Comparison of ENCODE assay signal across 8 mouse cellular contexts in genomic region chr5:124352141-124352920, GRCm38 (mm10). TPM values are rescaled to one million over a fixed set of nuclear protein-coding genes. Genes with fewer than 3 reads are reported as not detected.
A peak's percentile ranks its signal among the peaks of the same experiment; 100 is the strongest.
DNase-seq lines count a peak whose midpoint lies in the region.

No protein-coding gene starts in this region.

- peaks cover 41% of the 10 kb centered on the region for H3K36me3 ChIP-seq in hindbrain, embryonic 10.5 days

- peak overlapping the region; percentile 99 for H3K4me3 ChIP-seq in hindbrain, embryonic 10.5 days

- peak; percentile 92 for DNase-seq in MN1 (ENCODE audit: low spot score)
- DNase-seq in cerebellum, adult 9-10 months: peak; percentile 88
- DNase-seq in forelimb bud, embryonic 11.5 days (ENCODE audit: low read depth, low spot score): peak; percentile 86
- peak; percentile 96 for DNase-seq in hindbrain, embryonic 10.5 days (ENCODE audit: low spot score)
- DNase-seq in layer of hippocampus, postnatal 10 days (ENCODE audit: low spot score in 2 of 2): peak; percentile 78 to 86
- DNase-seq in lung, postnatal 14 days: peak; percentile 81
- DNase-seq in ovary, postnatal 36 days (ENCODE audit: low spot score): peak; percentile 79
- DNase-seq in thymus, postnatal 36 days: peak; percentile 70 to 82

- H3K9me3 ChIP-seq in hindbrain, embryonic 10.5 days: no peaks in the 10 kb centered on the region

- WGBS in hindbrain, embryonic 10.5 days: under 1% methylated on average over 30 of the region's 30 CpGs

- H3K27ac ChIP-seq in hindbrain, embryonic 10.5 days: peak overlapping the region; percentile 100

- H3K27me3 ChIP-seq in hindbrain, embryonic 10.5 days (ENCODE audit: insufficient read depth, poor library complexity, severe bottlenecking): no peaks in the 10 kb centered on the region

- peaks cover 39% of the 10 kb centered on the region for H3K4me1 ChIP-seq in hindbrain, embryonic 10.5 days (replicated peaks)

RNA-seq across cellular contexts. Expression of gene Cdk2ap1, which starts 10.6 kb away (rescaled TPM):
- 71.2 and 95.2 TPM in 2 replicates for polyA plus RNA-seq in hindbrain, embryonic 10.5 days (2016; fragmentation: Nextera tagmentation; extraction: Ambion mirVana)
- total RNA-seq in layer of hippocampus, postnatal 10 days (2021): 100 to 1,000 TPM in 1 of 2 experiments, 10 to 100 TPM in 1; 97.5 to 106 TPM

RNA-seq across cellular contexts. Expression of gene 2810006K23Rik, which starts 24.4 kb away (rescaled TPM):
- 26.9 and 27.7 TPM in 2 replicates for polyA plus RNA-seq in hindbrain, embryonic 10.5 days (2016; fragmentation: Nextera tagmentation; extraction: Ambion mirVana)
- 10 to 100 TPM in 1 of 2 experiments, 1 to 10 TPM in 1; 9.9 to 12.7 TPM for total RNA-seq in layer of hippocampus, postnatal 10 days (2021)

RNA-seq across cellular contexts. Expression of gene Mphosph9, which starts 24.6 kb away (rescaled TPM):
- polyA plus RNA-seq in hindbrain, embryonic 10.5 days (2016; fragmentation: Nextera tagmentation; extraction: Ambion mirVana): 17.3 and 19.3 TPM in 2 replicates
- total RNA-seq in layer of hippocampus, postnatal 10 days (2021): 10 to 100 TPM; 21.9 to 24.2 TPM

Comparison
In these comparisons a context has a peak if more than half of its experiments do, and no peak if none do; other contexts are left out.
1. Peak in every context shown above with its lines: DNase-seq, H3K4me3 ChIP-seq and H3K27ac ChIP-seq.